Mouse (Mus musculus) monocyte, adult 5-6 weeks (primary cell): ENCODE data around the gene Hal. TPM values are rescaled to one million over a fixed set of nuclear protein-coding genes. Genes with fewer than 3 reads are reported as not detected.
A peak's percentile ranks its signal among the peaks of the same experiment; 100 is the strongest.

Experiments
- ATAC-seq: fragments of 153-309, 156-312 bp; replicated peaks from 2 replicates; pipeline ENCODE4 v1.8.0; 2017; ENCODE audit warnings: mild to moderate bottlenecking; ENCODE audit not compliant: low TSS enrichment, insufficient number of reproducible peaks, severe bottlenecking, poor library complexity, low FRiP score
- total RNA-seq: library from RNA; stranded (forward); fragments of 200-1000, 200-491, 200-594 nt; gene quantifications from 3 replicates; pipeline ENCODE4 v1.2.3, GENCODE M21; 2017

Hal gene
- 1.4 TPM in 1 of 3 replicates, not detected in the others for total RNA-seq

GRCm38 (mm10) chr10:93488066-93488827 is at the start of gene Hal:
TSS of gene Hal (plus strand) at chr10:93488768.
- peak; percentile 80 for ATAC-seq

GRCm38 (mm10) chr10:93441501-93441900 is 47.1 kb upstream of the Hal start:
- ATAC-seq, result no peak

- no peak for ATAC-seq
These were observed 46.4 kb upstream of the Hal start for GRCm38 (mm10) chr10:93442183-93442582.

- peak; percentile 87 for ATAC-seq
These were observed 44.2 kb upstream of the Hal start for GRCm38 (mm10) chr10:93444407-93444806.

- peak; percentile 44; the same call in 1 of the 2 replicates for ATAC-seq
These were observed 41.2 kb upstream of the Hal start for GRCm38 (mm10) chr10:93447398-93447797.

GRCm38 (mm10) chr10:93454652-93455014 is 33.9 kb upstream of the Hal start:
- ATAC-seq, result no peak

GRCm38 (mm10) chr10:93460106-93460505 is 28.5 kb upstream of the Hal start:
- no peak for ATAC-seq

- ATAC-seq, result no peak
These were observed 25.7 kb upstream of the Hal start for GRCm38 (mm10) chr10:93462692-93463382.

- no peak for ATAC-seq
These were observed 25.0 kb upstream of the Hal start for GRCm38 (mm10) chr10:93463611-93464010.

GRCm38 (mm10) chr10:93467259-93467658 is 21.3 kb upstream of the Hal start:
- no peak for ATAC-seq

- ATAC-seq, result 0 out of 2 replicates have a peak, but pooled peaks have one; percentile 15
These were observed 20.8 kb upstream of the Hal start for GRCm38 (mm10) chr10:93467791-93468190.

- ATAC-seq, result peak; percentile 88
These were observed 17.2 kb upstream of the Hal start for GRCm38 (mm10) chr10:93471415-93471814.

- ATAC-seq, result no peak
These were observed 4.1 kb upstream of the Hal start for GRCm38 (mm10) chr10:93484511-93484910.

GRCm38 (mm10) chr10:93485055-93485691 is 3.4 kb upstream of the Hal start:
- no peak for ATAC-seq

GRCm38 (mm10) chr10:93486622-93487021 is 1.9 kb upstream of the Hal start:
- ATAC-seq, result no peak

GRCm38 (mm10) chr10:93488828-93489226 is 259 bp downstream of the Hal start:
- ATAC-seq, result peak; percentile 14; the same call in 1 of the 2 replicates

- ATAC-seq, result no peak
These were observed 1.9 kb downstream of the Hal start for GRCm38 (mm10) chr10:93490451-93490850.

GRCm38 (mm10) chr10:93500864-93501263 is 12.3 kb downstream of the Hal start:
- no peak for ATAC-seq

GRCm38 (mm10) chr10:93501346-93501745 is 12.8 kb downstream of the Hal start:
- ATAC-seq, result no peak
